Mouse (Mus musculus): ENCODE data around the gene Kat6b.

- TF ChIP-seq CHD1 (IDR thresholded peaks at IDR 0.05; ENCODE audit: low read depth, low read length), result no peak
- TF ChIP-seq KAT2A (IDR thresholded peaks at IDR 0.05; ENCODE audit: insufficient replicate concordance, low read length), result no peak
- TF ChIP-seq ZNF384 (IDR thresholded peaks at IDR 0.05; ENCODE audit: low read depth, low read length), result no peak
- TF ChIP-seq EP300 (IDR thresholded peaks at IDR 0.05; ENCODE audit: low read length), result no peak
- no peak for TF ChIP-seq TCF12 (IDR thresholded peaks at IDR 0.05; ENCODE audit: low read depth, low read length)
- TF ChIP-seq CTCF (conservative IDR thresholded peaks at IDR 0.05 in 1 of 2, IDR thresholded peaks at IDR 0.05 in 1 of 2; ENCODE audit: low read depth in 2 of 2, low read length in 2 of 2), result no peak
Observed at GRCm38 (mm10) chr14:21568821-21569220, 87.6 kb downstream of the Kat6b start.

Measured in CH12.LX (cell line).